Mouse (Mus musculus): ENCODE data around the gene Gata5. TPM values are rescaled to one million over a fixed set of nuclear protein-coding genes. Genes with fewer than 3 reads are reported as not detected.

The Gata5 gene
- polyA plus RNA-seq, 2 experiments = 0.22 to 0.27 TPM

DNA sequence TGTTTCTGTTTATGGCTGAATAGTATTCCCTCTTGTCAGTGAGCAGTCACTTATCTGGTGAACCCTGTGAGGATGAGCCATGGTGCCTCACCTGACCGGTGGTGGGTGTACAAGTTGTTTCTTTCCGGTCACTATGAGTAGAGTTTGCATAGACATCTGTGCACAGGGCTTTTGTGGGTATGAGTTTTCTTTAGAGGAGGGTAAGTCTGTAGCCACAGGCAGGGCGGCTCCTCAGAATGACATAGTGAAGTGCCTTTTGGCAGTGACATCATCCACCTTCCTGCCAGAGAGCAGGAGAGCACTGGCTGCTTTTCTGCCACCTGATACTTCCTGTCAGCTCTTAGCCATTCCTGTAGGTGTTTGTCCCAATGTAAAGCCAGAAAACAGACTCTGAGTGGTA lies 29.0 kb downstream of the Gata5 start:
- Histone ChIP-seq H3K9me3 (ENCODE audit: control insufficient read depth, low read length) (no peaks in the 10 kb centered on the region), H3K9ac (replicated peaks) (no peak overlapping the region), H3K36me3 (replicated peaks; ENCODE audit: control insufficient read depth, insufficient read depth, low read depth) (no peaks in the 10 kb centered on the region), H3K4me2 (ENCODE audit: low read depth) (no peak overlapping the region), H3K4me1 (replicated peaks; ENCODE audit: control insufficient read depth in 2 of 2, insufficient read depth in 2 of 2, low read length in 1 of 2) (peaks cover 0 to 2% of the 10 kb centered on the region in 2 experiments; a peak in 1 of 4 replicates), H3K27me3 (ENCODE audit: control insufficient read depth, insufficient read depth, low read length) (no peaks in the 10 kb centered on the region), H3K4me3 (ENCODE audit: insufficient read depth in 1 of 2, low read depth in 2 of 2, low read length in 2 of 2) (no peak overlapping the region), H3K27ac (no peak overlapping the region)
- TF ChIP-seq EP300 (IDR thresholded peaks at IDR 0.05; ENCODE audit: low read depth) = no peak
- TF ChIP-seq CTCF (IDR thresholded peaks at IDR 0.05; ENCODE audit: low read depth) = no peak
- 57% methylated on average over 3 of the region's 3 CpGs for WGBS (ENCODE audit: insufficient replicate concordance)
- DNase-seq (ENCODE audit: low read depth in 3 of 3, low spot score in 3 of 3) = no peak
- no peak for ATAC-seq (ENCODE audit: insufficient read depth)

DNA sequence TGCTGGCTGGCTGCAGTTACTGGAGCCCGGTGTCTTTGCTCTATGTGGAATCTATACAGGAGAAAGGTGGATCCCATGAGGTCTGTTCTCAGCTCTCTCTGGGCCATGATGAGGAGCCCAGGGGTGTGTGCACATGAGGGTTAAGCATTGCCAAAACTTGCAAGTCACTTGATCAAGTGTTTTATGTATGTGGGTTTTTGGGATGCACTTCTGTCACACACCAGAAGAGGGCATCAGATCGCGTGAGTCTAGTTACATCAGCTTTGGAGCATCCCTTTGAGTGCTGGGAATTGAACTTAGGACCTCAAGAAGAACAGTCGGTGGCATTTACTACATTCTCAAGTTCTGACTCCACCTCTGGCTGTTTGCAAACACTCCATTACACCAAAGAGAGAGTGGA lies 29.9 kb downstream of the Gata5 start:
- Histone ChIP-seq H3K27ac (no peak overlapping the region), H3K4me3 (ENCODE audit: insufficient read depth in 1 of 2, low read depth in 2 of 2, low read length in 2 of 2) (no peak overlapping the region), H3K36me3 (replicated peaks; ENCODE audit: control insufficient read depth, insufficient read depth, low read depth) (no peaks in the 10 kb centered on the region), H3K9me3 (ENCODE audit: control insufficient read depth, low read length) (no peaks in the 10 kb centered on the region), H3K27me3 (ENCODE audit: control insufficient read depth, insufficient read depth, low read length) (no peaks in the 10 kb centered on the region), H3K4me2 (ENCODE audit: low read depth) (no peak overlapping the region), H3K9ac (replicated peaks) (no peak overlapping the region), H3K4me1 (replicated peaks; ENCODE audit: control insufficient read depth in 2 of 2, insufficient read depth in 2 of 2, low read length in 1 of 2) (peaks cover 0 to 2% of the 10 kb centered on the region in 2 experiments; a peak in 2 of 4 replicates)
- TF ChIP-seq CTCF (IDR thresholded peaks at IDR 0.05; ENCODE audit: low read depth) (no peak), EP300 (IDR thresholded peaks at IDR 0.05; ENCODE audit: low read depth) (no peak)
- ATAC-seq (ENCODE audit: insufficient read depth) = no peak
- no peak for DNase-seq (ENCODE audit: low read depth in 3 of 3, low spot score in 3 of 3)
- 39% methylated on average over 4 of the region's 4 CpGs for WGBS (ENCODE audit: insufficient replicate concordance)

DNA sequence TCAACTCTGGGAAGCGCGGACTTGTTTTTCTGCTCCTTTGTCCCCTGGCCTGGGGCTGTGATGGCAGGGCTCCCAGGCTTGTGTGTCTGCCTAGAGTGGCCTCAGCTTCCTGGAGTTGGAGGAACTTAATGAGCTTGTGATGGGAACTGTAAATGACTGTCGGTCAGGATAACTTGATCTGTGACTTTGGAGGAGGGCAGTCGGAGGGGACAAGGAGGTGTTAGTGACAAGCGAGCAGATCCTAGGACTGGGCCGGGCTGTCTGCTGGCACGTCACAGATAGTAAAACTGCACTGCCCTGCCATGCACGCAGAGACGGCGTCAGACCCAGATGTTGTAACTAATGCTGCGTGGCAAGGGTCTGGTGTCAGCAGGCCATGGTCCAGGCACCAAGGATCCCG lies 31.0 kb downstream of the Gata5 start:
- no peak for DNase-seq (ENCODE audit: low read depth in 3 of 3, low spot score in 3 of 3)
- Histone ChIP-seq H3K27ac (no peak overlapping the region), H3K9ac (replicated peaks) (no peak overlapping the region), H3K9me3 (ENCODE audit: control insufficient read depth, low read length) (no peaks in the 10 kb centered on the region), H3K4me2 (ENCODE audit: low read depth) (no peak overlapping the region), H3K4me1 (replicated peaks; ENCODE audit: control insufficient read depth in 2 of 2, insufficient read depth in 2 of 2, low read length in 1 of 2) (peaks cover 0 to 2% of the 10 kb centered on the region in 2 experiments; a peak in 2 of 4 replicates), H3K36me3 (replicated peaks; ENCODE audit: control insufficient read depth, insufficient read depth, low read depth) (no peaks in the 10 kb centered on the region), H3K4me3 (ENCODE audit: insufficient read depth in 1 of 2, low read depth in 2 of 2, low read length in 2 of 2) (no peak overlapping the region), H3K27me3 (ENCODE audit: control insufficient read depth, insufficient read depth, low read length) (no peaks in the 10 kb centered on the region)
- ATAC-seq (ENCODE audit: insufficient read depth) = no peak
- 60% methylated on average over 12 of the region's 12 CpGs for WGBS (ENCODE audit: insufficient replicate concordance)
- TF ChIP-seq CTCF (IDR thresholded peaks at IDR 0.05; ENCODE audit: low read depth) = no peak
- no peak for TF ChIP-seq EP300 (IDR thresholded peaks at IDR 0.05; ENCODE audit: low read depth)

DNA sequence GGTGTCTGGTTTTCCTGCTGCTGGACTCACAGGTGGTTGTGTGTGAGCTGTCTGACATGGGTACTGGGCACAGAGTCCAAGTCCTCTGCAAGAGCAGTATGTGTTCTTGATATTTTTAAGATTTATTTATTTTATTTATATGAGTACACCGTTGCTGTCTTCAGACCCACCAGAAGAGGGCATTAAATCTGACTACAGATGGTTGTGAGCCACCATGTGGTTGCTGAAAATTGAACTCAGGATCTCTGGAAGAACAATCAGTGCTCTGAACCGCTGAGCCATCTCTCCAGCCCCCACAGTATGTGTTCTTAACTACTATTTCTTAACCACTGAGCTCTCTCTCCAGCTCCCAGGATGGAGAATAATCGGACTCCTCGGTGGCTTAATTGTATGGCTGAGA lies 32.3 kb downstream of the Gata5 start:
- Histone ChIP-seq H3K9ac (replicated peaks) (no peak overlapping the region), H3K9me3 (ENCODE audit: control insufficient read depth, low read length) (no peaks in the 10 kb centered on the region), H3K4me1 (replicated peaks; ENCODE audit: control insufficient read depth in 2 of 2, insufficient read depth in 2 of 2, low read length in 1 of 2) (peaks cover 0 to 2% of the 10 kb centered on the region in 2 experiments; a peak in 2 of 4 replicates), H3K4me3 (ENCODE audit: insufficient read depth in 1 of 2, low read depth in 2 of 2, low read length in 2 of 2) (no peak overlapping the region), H3K27ac (no peak overlapping the region), H3K4me2 (ENCODE audit: low read depth) (no peak overlapping the region), H3K36me3 (replicated peaks; ENCODE audit: control insufficient read depth, insufficient read depth, low read depth) (no peaks in the 10 kb centered on the region), H3K27me3 (ENCODE audit: control insufficient read depth, insufficient read depth, low read length) (no peaks in the 10 kb centered on the region)
- DNase-seq (ENCODE audit: low read depth in 3 of 3, low spot score in 3 of 3) = no peak
- no peak; the same call in 1 of the 2 replicates for TF ChIP-seq CTCF (IDR thresholded peaks at IDR 0.05; ENCODE audit: low read depth)
- no peak for TF ChIP-seq EP300 (IDR thresholded peaks at IDR 0.05; ENCODE audit: low read depth)
- 51% methylated on average over 4 of the region's 4 CpGs for WGBS (ENCODE audit: insufficient replicate concordance)
- no peak for ATAC-seq (ENCODE audit: insufficient read depth)

DNA sequence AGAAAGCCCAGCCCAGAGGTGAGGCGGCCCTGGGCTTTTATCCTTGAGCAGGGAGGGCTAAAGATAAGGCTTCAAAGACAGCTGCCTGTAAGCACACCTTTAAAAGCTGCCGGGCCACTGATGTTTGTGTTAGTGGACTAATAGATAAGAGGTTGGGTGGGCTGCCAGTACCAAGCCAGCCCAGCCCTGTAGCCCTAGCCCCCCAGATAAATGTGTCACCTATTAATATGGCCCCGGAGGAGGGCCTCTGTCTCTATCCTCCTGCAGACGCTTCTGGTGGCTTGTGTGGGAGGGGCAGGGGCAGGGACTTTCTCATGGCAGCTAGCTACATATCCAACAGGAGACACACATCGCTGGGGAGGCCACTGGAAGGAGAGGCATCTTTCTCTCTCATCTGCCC lies 33.7 kb downstream of the Gata5 start:
- ATAC-seq (ENCODE audit: insufficient read depth) (peak; percentile 59), DNase-seq (ENCODE audit: low read depth in 3 of 3, low spot score in 3 of 3) (no peak)
- Histone ChIP-seq H3K9ac (replicated peaks) (no peak overlapping the region), H3K27ac (no peak overlapping the region), H3K4me3 (ENCODE audit: insufficient read depth in 1 of 2, low read depth in 2 of 2, low read length in 2 of 2) (no peak overlapping the region), H3K27me3 (ENCODE audit: control insufficient read depth, insufficient read depth, low read length) (no peaks in the 10 kb centered on the region), H3K4me2 (ENCODE audit: low read depth) (no peak overlapping the region), H3K9me3 (ENCODE audit: control insufficient read depth, low read length) (no peaks in the 10 kb centered on the region), H3K36me3 (replicated peaks; ENCODE audit: control insufficient read depth, insufficient read depth, low read depth) (no peaks in the 10 kb centered on the region), H3K4me1 (replicated peaks; ENCODE audit: control insufficient read depth in 2 of 2, insufficient read depth in 2 of 2, low read length in 1 of 2) (peaks cover 0 to 2% of the 10 kb centered on the region in 2 experiments; a peak in 2 of 4 replicates)
- TF ChIP-seq EP300 (IDR thresholded peaks at IDR 0.05; ENCODE audit: low read depth) (no peak), CTCF (IDR thresholded peaks at IDR 0.05; ENCODE audit: low read depth) (no peak)
- 12% methylated on average over 5 of the region's 5 CpGs for WGBS (ENCODE audit: insufficient replicate concordance)
